Mouse (Mus musculus) large intestine, adult 2 months (tissue): ENCODE measurements around the gene Pmp22. TPM values are rescaled to one million over a fixed set of nuclear protein-coding genes. Genes with fewer than 3 reads are reported as not detected.

Source experiments
- DNase-seq: peaks from one replicate; pipeline ENCODE4 v3.0.0-alpha.2; 2012; ENCODE audit warnings: low read depth, low spot score
- WGBS: fragments of 180-500 bp; shearing (Covaris S2); methylation state at CpG from one replicate; pipeline ENCODE4 v1.1.7; 2018; 5-methylcytosine and 5-hydroxymethylcytosine counted together
- polyA plus RNA-seq: library from polyadenylated mRNA; depleted of rRNA; stranded (reverse); fragments of >200 nt; gene quantifications from 2 replicates; pipeline ENCODE4 v1.2.3, GENCODE M21; 2012; rRNA removed

Gene Pmp22
- polyA plus RNA-seq, result 215 and 297 TPM in 2 replicates

GRCm38 (mm10) chr11:63128784-63129183 is at the start of gene Pmp22:
Gene Pmp22 (plus strand): TSS chr11:63128982.
- DNase-seq, result no peak

GRCm38 (mm10) chr11:63084536-63084935 is 44.2 kb upstream of the Pmp22 start:
- WGBS, result 86% methylated on average over 3 of the region's 3 CpGs
- DNase-seq, result no peak

More at GRCm38 (mm10) chr11:63128784-63129183, at the start of gene Pmp22:
- WGBS, result 63% methylated on average over 2 of the region's 2 CpGs

DNA sequence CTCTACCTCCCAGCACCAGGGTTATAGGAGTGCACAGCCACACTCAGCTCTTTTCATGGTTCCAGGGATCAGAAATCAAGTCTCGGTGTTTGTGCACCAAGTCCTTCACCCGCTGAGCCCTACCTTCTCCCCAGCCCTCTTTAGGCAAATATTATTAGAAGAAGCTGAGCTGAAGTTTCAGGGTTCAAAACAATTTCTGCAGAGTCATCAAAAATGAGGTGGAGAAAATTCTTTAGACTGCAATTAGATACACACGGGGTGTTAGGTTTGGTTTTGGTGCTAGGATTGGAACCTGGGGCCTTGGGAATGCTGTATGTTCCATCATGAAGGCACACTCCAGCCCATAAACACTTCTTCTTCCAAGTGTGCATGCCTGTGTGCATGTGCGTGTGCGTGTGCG is 40.1 kb upstream of the Pmp22 start:
- 86% methylated on average over 6 of the region's 6 CpGs for WGBS
- no peak for DNase-seq

GRCm38 (mm10) chr11:63090210-63090609 is 38.6 kb upstream of the Pmp22 start:
- DNase-seq, result no peak

DNA sequence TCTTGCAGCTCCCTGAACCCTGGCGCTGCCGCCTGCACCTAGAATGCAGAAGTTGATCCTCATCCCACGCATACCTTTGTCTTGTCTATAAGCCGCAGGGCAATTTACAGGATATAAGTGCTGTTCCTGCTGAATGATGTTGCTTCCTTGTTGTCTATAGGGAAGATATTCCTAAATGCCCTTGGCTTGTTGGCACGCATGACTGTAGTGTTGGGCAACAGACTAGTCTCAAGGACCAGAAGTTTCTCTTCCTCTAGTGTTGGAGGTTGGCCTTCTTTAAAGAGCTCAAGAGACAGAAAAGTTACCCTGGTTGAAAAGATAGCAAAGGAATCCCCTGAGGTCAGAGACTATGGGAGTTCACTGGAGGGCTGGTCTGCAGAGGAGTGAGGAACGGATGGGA is 37.8 kb upstream of the Pmp22 start:
- DNase-seq, result no peak
- 90% methylated on average over 6 of the region's 6 CpGs for WGBS

More at GRCm38 (mm10) chr11:63090210-63090609, 38.6 kb upstream of the Pmp22 start:
- 45% methylated on average over 4 of the region's 4 CpGs for WGBS

DNA sequence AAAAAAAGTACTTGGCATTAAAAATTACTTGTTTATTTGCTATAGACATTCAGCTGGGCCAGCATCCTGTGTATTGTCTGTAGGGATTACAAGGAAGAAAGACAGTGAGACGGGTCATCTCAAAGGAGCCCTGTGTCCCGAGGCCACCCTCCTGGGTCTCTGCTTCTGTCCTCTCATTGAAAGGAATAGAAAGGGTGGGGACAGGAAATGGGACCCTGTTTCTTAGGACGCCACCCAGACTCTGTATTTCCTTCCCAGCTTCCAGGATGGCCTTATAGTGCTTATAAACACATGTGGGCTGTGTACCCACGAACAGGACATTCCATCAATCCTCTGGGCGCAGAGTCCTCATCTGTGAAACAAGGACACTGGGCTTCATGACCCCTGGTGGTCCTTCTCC is 36.5 kb upstream of the Pmp22 start:
- 77% methylated on average over 5 of the region's 5 CpGs for WGBS
- DNase-seq, result no peak

DNA sequence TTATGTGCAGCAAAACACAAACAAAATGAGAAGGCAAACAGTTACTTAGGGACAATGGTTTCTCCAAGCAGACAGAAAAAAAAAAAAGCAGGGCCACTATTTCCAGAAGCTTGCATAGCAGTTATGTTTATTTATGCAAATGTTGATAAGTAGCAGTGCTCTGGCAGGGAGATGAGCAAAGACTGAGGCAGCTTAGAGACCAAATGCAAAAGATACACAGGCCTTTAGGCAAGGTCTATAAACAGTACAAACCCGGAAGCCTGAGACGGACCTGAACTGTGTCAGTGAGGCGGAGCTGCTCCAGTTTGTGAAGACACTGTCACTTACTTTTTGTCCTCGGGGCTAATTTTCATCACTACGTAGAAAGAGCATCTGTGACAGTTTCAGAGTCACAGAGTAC is 35.2 kb upstream of the Pmp22 start:
- WGBS, result 44% methylated on average over 5 of the region's 5 CpGs
- DNase-seq, result no peak

DNA sequence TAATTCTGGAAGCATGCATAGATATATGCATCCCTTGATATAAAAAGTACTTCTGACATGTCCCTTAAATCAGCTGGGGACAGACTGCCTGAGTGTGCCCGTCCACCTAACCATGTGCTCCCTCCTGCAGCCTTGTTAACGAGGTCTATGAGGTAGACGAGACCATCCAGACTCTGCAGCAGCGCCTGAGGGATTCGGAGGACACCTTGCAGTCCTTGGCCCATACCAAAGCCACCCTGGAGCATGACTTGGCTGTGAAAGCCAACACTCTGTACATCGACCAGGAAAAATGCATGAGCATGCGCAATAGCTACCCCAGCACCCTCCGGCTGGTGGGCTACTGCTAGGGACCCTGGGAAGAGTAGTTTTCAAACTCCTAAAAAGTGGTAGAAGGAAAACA is 34.3 kb upstream of the Pmp22 start:
- DNase-seq, result no peak
- WGBS, result 92% methylated on average over 8 of the region's 8 CpGs

DNA sequence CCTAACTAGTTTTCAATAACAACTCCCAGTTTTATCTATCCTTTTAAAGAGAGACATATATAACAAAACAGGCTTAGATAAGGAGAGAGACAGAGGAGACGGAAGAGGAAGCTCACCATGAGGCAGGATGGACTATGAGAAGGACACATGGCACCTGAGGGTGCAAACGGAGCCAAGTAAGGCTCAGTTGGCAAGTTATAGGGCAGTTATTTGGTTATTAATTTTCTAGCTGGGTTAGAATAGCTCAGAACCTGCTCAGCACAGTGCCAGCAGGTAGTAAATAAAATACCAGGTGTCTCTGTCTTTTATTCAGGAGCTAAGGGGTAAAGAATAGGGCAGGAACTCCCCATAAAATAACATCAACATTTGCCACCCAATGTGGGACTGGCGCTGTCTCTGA is 30.8 kb upstream of the Pmp22 start:
- WGBS, result 59% methylated on average over 3 of the region's 3 CpGs
- DNase-seq, result no peak

- peak; percentile 86 for DNase-seq
- 21% methylated on average over 3 of the region's 3 CpGs for WGBS
Measured at GRCm38 (mm10) chr11:63099390-63099789, 29.4 kb upstream of the Pmp22 start.

DNA sequence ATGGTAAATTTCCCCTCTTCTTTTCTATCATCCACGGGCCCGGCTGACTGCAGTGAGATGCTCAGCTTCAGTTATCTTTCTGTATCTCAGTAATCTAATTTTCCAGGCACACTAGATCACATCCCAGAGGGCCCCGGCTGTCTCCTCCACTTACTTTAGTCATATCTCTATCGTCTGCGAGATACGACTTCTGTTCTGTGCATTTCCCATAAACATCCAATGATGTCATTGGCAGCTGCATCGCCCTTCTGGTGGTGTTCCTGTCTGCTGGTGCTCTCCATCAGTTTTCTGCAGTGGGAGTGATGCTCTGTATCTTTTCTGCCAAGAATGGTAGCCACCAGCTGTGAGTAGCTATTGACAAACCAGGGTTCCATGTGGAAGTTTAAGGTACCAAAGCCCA is 25.5 kb upstream of the Pmp22 start:
- DNase-seq, result no peak
- 86% methylated on average over 7 of the region's 7 CpGs for WGBS

DNA sequence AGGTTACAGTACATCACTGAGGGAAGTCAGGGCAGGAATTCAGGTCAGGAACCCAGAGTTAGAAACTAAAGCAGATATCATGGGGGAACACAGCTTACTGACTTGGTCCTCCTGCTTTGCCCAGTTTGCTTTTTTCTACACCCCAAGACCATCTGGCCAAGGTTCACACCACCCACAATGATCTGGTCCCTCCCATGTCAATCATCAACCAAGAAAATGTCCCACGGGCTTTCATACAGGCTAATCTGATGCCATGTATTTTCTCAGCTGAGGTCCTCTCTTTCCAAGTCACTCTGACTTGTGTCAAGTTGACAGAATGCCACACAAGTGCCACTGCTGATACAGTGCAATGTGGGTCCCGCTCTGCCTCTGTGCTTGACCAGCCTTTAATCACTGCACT is 24.8 kb upstream of the Pmp22 start:
- 65% methylated on average over 2 of the region's 2 CpGs for WGBS
- DNase-seq, result no peak

DNA sequence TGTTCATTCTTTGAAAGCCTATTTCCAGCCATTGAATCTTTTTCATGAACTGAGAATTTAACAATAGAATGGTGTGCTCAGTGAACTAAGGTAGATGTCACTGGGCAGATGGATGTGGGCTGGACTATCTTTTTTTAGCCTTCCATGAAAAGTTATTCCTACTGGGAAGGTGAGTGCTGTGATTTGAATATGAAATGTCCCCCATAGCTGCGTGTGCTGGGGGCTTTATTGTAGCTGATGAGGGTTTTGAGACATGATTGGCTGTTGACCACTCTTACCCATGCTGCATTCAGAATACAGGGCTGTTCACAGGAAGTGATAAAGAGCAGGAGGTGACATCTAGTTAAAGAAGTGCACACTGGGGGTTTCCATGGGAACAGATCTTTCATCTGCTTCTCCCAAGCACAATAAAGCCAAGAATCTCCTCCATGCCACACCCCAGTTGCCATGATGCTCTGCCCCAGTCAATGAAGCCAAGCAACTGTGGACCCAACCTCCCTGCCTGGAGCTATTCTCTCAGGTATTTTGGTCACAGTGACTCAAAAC is 19.5 kb upstream of the Pmp22 start:
- WGBS, result 74% methylated on average over 1 of the region's 1 CpGs
- DNase-seq, result no peak

- no peak for DNase-seq
- WGBS, result 85% methylated on average over 3 of the region's 3 CpGs
Measured at GRCm38 (mm10) chr11:63110329-63110728, 18.5 kb upstream of the Pmp22 start.

DNA sequence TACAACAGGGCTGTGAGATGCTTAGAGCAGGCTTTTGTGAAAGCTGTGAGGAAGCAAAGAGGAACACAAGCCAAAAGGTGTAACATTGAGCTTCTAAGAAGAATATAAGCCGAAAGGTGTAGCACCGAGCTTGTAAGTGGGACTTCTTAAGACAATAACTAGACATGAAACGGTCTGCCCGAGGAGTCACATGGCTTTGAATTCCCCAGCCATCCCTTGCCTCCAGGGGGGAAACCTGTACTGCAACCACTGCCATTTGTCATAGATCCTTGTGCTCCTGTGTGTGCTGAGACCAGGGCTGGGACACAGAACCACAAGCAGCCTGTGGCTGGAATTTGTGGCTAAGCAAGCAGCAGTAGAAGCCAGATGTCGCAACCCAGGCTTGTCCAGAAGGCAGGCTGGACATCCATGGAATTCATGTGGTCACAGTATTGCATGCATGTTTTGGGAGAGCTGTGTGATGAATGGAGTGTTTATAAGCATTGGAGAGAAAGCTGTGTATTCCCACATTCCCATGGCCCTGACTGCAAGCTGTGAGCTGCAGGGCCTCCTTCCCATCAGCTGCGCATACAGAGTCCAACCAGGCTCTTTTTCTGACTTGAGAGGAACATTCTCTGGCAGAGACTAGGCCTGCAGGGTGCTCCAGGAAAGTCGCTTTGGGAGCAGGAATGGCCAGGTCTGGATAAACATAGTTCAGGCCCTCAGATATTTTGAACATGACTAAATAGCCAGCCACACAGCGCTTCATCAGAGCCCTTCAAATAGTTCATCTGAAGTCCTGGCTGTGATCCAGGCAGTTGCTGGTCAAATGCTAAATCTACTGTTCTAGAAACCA is 13.8 kb upstream of the Pmp22 start:
- DNase-seq, result no peak
- 82% methylated on average over 8 of the region's 8 CpGs for WGBS

DNA sequence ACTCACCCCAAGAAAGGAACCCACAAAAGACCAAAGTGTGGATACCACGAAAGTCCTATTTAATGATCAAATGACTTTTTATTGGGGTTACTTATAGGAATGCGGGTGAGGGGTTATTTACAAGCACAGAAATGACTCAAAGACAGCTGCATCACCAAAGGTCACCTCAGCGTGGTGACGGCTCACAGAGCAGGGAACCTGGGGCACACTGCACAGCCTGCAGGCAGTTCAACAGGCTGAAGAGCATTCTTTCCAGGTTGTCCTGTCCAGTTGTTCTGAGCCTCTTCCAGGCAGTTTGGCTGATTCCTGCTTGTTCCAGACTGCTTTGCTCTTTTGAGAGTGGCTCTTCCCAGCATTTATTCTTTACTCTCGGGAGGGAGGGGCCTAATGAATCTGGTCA is 12.1 kb upstream of the Pmp22 start:
- WGBS, result 91% methylated on average over 5 of the region's 5 CpGs
- no peak for DNase-seq

DNA sequence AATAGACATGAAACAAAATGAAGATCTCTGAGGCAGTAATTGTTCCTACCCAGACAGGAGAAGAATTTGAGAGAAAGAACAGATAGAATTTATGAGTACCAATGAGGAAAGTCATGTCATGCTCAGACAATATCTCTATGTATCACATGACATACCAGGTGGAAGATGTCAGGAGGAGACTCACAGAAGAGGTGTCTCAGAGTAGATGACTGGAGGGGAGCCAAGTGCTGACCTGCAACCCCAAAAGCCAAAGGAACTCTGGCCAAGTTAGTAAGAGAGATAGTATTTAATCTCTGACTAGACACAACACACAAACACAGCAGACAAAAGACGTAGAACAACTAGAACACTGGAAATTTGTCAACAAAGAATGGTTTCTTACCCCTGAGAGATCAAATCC is 11.5 kb upstream of the Pmp22 start:
- no peak for DNase-seq
- WGBS, result 78% methylated on average over 1 of the region's 1 CpGs

DNA sequence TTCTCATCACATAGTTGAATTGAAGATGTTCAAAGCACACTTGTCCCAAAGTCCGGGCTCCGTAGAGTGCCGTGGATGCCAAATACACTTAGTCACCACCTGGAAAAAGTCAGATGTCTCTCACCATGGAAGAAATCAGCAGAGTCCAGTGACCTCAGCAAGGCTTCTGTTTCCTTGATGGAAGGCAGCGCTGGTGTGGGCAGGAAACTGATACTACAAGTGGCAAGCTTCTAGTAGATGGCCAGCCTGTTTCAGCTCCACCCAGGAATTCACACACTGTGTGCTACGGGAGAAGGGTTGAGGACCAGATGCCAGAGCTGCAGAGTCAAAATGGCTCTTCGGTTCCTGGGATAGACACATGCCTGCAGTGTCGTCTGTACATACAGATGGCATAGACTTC is 9.0 kb upstream of the Pmp22 start:
- DNase-seq, result no peak
- WGBS, result 74% methylated on average over 7 of the region's 7 CpGs

DNA sequence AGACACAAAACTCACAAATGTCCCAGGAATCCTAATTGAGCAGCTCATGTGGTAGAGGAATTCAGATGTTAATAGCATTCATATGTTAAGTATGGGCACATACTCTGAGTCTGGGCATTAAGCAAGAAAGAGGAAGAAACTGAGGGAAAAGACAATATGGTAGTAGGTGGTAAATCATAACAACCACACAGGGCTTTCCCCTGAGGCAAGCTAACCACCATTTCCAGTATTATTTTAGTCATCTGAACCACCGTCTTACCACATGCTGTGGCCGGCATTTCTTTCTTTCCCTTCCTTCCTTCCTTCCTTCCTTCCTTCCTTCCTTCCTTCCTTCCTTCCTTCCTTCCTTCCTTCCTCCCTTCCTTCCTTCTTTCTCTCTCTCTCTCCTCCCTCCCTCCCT is 6.5 kb upstream of the Pmp22 start:
- 88% methylated on average over 2 of the region's 2 CpGs for WGBS
- DNase-seq, result no peak

- no peak for DNase-seq
- WGBS, result 34% methylated on average over 4 of the region's 4 CpGs
Measured at GRCm38 (mm10) chr11:63122776-63123350, 5.9 kb upstream of the Pmp22 start.

GRCm38 (mm10) chr11:63124316-63124715 is 4.5 kb upstream of the Pmp22 start:
- 20% methylated on average over 4 of the region's 4 CpGs for WGBS
- no peak for DNase-seq
